Mouse (Mus musculus) embryo, embryonic 9.5 days (tissue): ENCODE data around the gene Gm10644.

ENCODE experiments used
- DNase-seq: peaks from one replicate; pipeline ENCODE4 v3.0.0-alpha.2; 2017; ENCODE audit errors: extremely low spot score

The Gm10644 gene

GRCm38 (mm10) chr8:83980845-83981244, 25.8 kb upstream of the Gm10644 start:
- DNase-seq: no peak

GRCm38 (mm10) chr8:83980250-83980649, 25.2 kb upstream of the Gm10644 start:
- no peak for DNase-seq

GRCm38 (mm10) chr8:83978200-83978599, 23.2 kb upstream of the Gm10644 start:
- DNase-seq: no peak

- no peak for DNase-seq
These were observed 22.6 kb upstream of the Gm10644 start for GRCm38 (mm10) chr8:83977646-83978045.

GRCm38 (mm10) chr8:83976779-83977350, 21.9 kb upstream of the Gm10644 start:
- DNase-seq: no peak

- no peak for DNase-seq
These were observed 21.2 kb upstream of the Gm10644 start for GRCm38 (mm10) chr8:83976101-83976630.

- DNase-seq: no peak
These were observed 19.5 kb upstream of the Gm10644 start for GRCm38 (mm10) chr8:83974521-83974920.

GRCm38 (mm10) chr8:83973161-83974031, 18.4 kb upstream of the Gm10644 start:
- no peak for DNase-seq

- DNase-seq: peak; percentile 96
These were observed 17.4 kb upstream of the Gm10644 start, which contains the start of gene Prkaca for GRCm38 (mm10) chr8:83972150-83973120. Gene Prkaca, plus strand, starts transcription at chr8:83972993.

GRCm38 (mm10) chr8:83971661-83972060, 16.7 kb upstream of the Gm10644 start:
- no peak for DNase-seq

GRCm38 (mm10) chr8:83971121-83971520, 16.1 kb upstream of the Gm10644 start:
- DNase-seq: no peak

- DNase-seq: no peak
These were observed 12.7 kb upstream of the Gm10644 start for GRCm38 (mm10) chr8:83967701-83968100.

- DNase-seq: no peak
These were observed 9.2 kb upstream of the Gm10644 start for GRCm38 (mm10) chr8:83964015-83964765.

- no peak for DNase-seq
These were observed 1.8 kb upstream of the Gm10644 start for GRCm38 (mm10) chr8:83956789-83957188.

GRCm38 (mm10) chr8:83955958-83956218, 883 bp upstream of the Gm10644 start:
- no peak for DNase-seq

- DNase-seq: no peak
These were observed 278 bp downstream of the Gm10644 start for GRCm38 (mm10) chr8:83954749-83955105.

- no peak for DNase-seq
These were observed 9.5 kb downstream of the Gm10644 start for GRCm38 (mm10) chr8:83945540-83945939.

GRCm38 (mm10) chr8:83942446-83942845, 12.6 kb downstream of the Gm10644 start:
- DNase-seq: no peak

- no peak for DNase-seq
These were observed 13.8 kb downstream of the Gm10644 start for GRCm38 (mm10) chr8:83941066-83941677.

- DNase-seq: no peak
These were observed 16.7 kb downstream of the Gm10644 start for GRCm38 (mm10) chr8:83938330-83938729.

GRCm38 (mm10) chr8:83937645-83938044, 17.4 kb downstream of the Gm10644 start:
- DNase-seq: no peak
